Mouse (Mus musculus): ENCODE results near the gene F2rl3.

F2rl3 gene

DNA sequence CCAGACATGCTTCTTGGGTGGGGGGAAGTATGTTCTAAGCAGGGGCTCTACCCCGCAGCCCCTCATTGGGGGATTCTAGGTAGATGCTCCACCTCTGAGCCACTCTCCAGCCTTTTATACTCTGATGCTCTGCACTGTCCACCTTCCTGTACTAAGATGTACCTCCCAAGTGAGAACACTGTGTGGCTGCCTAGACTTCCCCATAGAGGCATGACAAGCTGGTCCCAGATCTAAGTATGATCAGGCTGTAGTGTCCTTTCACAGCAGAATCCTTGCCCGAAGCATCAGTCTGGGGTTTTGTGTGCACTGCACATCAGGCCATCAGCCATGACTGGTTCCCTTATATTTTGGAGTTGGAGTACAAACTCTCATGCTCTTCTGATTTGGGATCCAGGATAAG lies 5.6 kb upstream of the F2rl3 start:
- no peak for TF ChIP-seq GATA4 (IDR thresholded peaks at IDR 0.05; ENCODE audit: insufficient replicate concordance, low read length)

DNA sequence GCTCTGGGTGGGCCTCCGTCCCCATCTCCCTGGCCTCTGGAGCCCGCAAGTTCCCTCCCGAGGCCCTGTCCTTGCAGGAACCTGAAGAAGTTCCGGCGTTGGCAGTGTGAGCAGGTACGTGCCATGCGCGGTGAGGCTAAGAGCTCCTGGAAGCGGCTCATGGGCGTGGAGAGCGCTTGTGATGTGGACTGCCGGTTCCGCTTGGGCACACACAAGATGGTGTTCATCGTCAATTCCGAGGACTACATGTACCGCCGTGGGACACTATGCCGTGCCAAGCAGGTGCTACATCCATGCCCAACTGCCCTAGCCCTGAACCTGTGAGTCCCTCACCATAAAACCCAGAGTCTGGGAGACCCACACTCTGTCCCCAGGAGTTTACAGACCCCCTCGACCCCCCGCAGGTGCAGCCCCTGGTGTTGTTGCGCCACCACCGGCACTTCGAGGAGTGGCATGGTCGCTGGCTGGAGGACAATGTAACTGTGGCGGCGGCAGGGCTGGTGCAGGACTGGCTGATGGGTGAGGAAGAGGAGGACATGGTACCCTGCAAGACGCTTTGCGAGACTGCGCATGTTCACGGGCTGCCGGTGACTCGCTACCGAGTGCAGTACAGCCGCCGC lies 4.8 kb upstream of the F2rl3 start:
- no peak for TF ChIP-seq GATA4 (IDR thresholded peaks at IDR 0.05; ENCODE audit: insufficient replicate concordance, low read length)

DNA sequence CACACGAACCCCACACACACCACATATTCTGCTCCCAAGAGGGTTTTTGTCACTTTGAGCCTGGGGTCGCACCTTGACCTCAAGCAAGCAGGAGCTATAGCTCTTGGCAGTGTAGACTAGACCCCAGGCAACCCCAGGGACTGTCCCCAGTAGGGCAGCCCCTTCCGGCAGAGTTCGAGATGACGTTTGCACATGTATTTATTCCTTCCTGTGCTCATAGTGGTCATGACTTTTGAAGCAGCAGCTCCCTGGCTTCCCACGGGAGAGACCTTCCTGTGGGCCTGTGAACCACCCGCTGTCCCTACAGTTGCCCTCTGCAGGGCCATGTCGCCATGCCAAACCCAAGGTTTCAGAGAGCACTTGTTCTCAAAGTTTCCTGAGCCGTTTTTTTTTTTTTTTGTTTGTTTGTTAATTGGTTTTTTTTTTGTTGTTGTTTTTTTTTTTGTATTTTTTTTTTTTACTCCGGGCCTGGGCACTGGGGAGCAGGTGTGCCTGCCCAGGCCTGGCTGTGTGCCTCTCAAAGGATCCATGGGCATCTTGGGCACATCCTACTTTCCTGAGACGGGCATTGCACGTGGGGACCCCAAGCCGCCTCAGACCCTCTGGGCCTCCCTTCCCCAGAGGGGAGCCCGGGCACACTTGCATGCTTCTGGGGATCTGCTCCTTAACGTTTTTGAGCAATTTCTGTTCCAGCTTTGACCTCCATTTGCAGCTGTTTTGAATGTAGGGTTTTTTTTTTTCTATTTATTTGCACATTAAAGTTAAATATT lies 4.1 kb upstream of the F2rl3 start:
- TF ChIP-seq GATA4 (IDR thresholded peaks at IDR 0.05; ENCODE audit: insufficient replicate concordance, low read length): no peak

DNA sequence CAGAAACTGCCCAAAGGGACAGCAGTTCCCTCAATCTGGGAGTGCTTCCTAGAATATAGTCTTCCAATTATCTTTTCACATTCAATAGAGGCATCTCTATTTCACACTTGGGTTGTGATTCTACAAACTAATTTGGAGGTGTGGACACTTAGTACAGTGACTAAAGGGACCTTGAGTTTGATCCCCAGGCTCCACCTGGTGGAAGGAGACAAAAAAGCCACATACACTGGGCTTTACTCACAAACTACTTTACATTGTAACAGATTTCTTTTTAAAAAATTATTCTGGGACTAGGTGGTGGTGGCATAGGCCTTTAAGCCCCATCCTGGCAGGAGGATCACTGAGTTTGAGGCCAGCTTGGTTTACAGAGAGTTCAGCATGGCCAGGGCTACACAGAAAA lies 3.4 kb upstream of the F2rl3 start:
- TF ChIP-seq GATA4 (IDR thresholded peaks at IDR 0.05; ENCODE audit: insufficient replicate concordance, low read length): no peak

DNA sequence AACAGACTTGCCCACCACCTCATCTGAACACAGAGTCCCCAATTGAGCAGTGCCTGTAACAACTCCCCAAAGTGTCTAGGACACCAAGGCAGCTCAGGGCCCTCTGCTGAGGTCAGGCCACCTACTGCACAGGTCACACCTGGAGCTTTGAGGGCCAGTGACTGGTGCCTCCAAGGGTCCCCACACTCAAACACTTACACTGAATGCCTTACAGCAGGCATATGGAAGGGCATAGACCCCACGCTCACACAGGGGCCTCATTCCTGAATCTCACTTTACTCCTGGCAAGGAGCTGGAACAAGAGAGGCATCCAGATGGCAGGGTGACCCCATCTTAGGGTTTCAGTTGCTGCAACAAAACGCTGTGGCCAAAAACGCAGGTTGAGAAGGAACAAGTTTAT lies 1.5 kb upstream of the F2rl3 start:
- no peak for TF ChIP-seq GATA4 (IDR thresholded peaks at IDR 0.05; ENCODE audit: insufficient replicate concordance, low read length)

DNA sequence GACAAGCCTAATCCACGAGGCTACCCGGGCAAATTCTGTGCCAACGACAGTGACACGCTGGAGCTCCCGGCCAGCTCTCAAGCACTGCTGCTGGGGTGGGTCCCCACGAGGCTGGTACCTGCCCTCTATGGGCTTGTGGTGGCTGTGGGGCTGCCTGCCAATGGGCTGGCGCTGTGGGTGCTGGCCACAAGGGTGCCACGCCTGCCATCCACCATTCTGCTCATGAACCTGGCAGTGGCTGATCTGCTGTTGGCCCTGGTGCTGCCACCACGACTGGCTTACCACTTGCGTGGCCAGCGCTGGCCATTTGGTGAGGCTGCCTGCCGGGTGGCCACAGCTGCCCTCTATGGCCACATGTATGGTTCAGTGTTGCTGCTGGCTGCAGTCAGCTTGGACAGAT lies 626 bp downstream of the F2rl3 start:
- no peak for TF ChIP-seq GATA4 (IDR thresholded peaks at IDR 0.05; ENCODE audit: insufficient replicate concordance, low read length)

DNA sequence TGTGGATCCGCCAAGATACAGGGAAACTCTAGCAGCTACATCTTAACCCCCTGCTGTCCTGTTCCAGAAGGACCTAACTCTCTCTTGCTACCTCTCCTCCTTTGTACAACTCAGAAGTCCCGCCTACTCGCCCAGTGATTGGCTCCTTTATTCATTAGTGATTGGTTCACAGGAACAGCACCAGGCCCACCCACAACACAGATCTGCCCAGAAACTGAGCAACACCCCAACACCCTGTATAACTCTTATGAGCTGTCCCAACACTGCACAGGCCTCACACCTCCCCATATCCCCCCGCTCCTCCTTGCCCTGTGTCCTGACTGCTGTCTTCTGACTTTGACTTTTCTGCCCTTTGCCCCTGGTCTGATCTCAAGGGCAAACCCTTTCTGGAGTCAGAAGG lies 4.0 kb downstream of the F2rl3 start:
- no peak for TF ChIP-seq GATA4 (IDR thresholded peaks at IDR 0.05; ENCODE audit: insufficient replicate concordance, low read length)

DNA sequence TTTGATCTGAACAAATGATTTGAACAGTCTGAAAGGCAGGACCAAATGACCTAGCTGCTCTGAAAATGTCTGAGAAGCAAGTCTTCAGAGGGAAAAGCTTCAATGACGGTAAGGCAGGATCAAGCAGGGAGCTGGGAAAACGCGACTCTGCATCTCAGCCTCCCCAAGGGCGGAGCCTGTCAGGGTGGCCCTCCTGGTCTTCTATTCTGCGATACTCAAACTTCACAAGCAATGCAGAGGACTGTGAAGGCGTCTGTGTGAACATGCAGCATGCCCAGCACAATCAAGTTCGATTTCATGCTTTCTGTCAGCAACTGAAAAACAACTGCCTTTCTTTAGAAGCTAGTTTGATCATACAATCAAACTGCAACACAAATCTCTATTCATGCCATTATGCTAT lies 5.1 kb downstream of the F2rl3 start:
- no peak for TF ChIP-seq GATA4 (IDR thresholded peaks at IDR 0.05; ENCODE audit: insufficient replicate concordance, low read length)

DNA sequence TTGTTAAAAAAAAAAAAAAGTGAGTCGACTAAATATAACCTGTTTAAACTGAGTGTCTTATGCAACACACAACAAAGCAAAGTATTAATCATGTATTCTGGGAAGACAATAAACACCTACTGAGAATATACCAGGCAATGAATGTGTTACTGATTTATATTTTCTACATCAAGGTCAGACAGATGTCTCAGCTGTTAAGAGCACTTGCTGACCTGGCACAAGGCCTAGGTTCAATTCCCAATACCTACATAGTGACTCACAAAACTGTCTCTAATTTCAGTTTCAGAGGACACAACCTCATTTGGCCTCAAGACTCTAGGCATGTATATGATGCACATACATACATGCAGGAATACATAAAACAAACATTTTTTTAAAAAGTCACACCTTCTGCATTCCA lies 16.1 kb downstream of the F2rl3 start:
- no peak for TF ChIP-seq GATA4 (IDR thresholded peaks at IDR 0.05; ENCODE audit: insufficient replicate concordance, low read length)

DNA sequence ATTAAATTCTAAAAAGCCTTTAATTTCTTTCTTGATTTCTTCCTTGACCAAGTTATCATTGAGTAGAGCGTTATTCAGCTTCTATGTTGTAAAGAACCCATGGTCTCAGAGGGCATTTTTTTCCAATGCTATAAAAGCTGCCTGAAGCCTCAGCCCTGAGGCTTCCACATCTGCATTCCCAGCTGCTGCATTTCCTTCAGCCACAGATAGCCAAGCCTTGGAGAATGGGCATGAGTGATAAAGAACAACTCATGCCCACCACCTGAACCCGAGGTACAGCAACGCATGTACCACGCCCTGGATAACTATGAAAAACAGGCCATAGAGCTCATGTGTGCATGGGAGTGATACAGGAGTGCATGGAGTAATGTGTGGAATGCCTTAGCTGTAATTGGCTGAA lies 19.0 kb downstream of the F2rl3 start:
- TF ChIP-seq GATA4 (IDR thresholded peaks at IDR 0.05; ENCODE audit: insufficient replicate concordance, low read length): no peak

DNA sequence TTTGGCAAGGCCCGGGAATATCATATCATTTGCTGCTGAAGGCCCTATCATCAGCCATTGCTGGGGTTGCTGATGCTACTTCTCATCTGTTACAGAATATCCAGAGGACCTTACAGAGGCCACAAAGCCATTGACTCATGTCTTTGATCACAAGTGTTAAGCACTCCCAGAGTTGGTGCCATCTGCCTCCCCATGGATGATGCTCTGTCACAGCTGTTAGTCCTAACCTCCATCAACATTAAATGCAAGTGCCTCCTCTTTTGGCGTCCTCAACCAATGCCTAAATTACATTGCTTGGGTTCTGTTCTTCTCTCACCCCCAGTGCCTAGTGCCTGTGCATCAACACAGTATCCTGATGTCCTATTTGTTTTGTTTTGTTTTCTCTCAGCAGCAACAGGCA lies 39.9 kb downstream of the F2rl3 start:
- no peak for TF ChIP-seq GATA4 (IDR thresholded peaks at IDR 0.05; ENCODE audit: insufficient replicate concordance, low read length)

DNA sequence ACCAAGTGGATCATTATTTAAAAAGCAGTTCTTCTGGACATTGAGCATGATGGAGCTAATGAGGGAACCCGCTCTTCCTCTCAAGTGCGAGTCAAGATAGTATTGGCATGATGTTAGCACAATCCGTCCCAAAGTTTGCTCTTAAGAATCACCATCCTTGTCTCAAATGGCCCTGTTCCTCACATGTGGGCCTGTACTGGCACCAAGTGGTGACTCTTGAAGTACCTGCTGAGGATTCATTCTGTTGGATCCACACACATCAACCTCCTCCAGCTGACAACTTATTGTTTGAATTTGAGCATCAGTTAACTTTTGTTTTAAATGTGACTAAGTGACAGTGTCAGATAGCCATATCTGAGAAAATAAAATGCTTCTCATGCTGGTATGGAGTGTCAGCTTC lies 51.0 kb downstream of the F2rl3 start:
- TF ChIP-seq GATA4 (IDR thresholded peaks at IDR 0.05; ENCODE audit: insufficient replicate concordance, low read length): no peak
